Mouse (Mus musculus): ENCODE results near the gene Pcdh9.

Gene Pcdh9

GRCm38 (mm10) chr14:93794530-93794929 lies 95.9 kb downstream of the Pcdh9 start:
- DNase-seq (ENCODE audit: low spot score in 2 of 2) = no peak

GRCm38 (mm10) chr14:93786234-93786633 lies 104.2 kb downstream of the Pcdh9 start:
- no peak for DNase-seq (ENCODE audit: low spot score in 2 of 2)

- DNase-seq (ENCODE audit: low spot score in 2 of 2) = no peak
Measured at GRCm38 (mm10) chr14:93785031-93785430, 105.4 kb downstream of the Pcdh9 start.

- no peak for DNase-seq (ENCODE audit: low spot score in 2 of 2)
Measured at GRCm38 (mm10) chr14:93762855-93763254, 127.6 kb downstream of the Pcdh9 start.

GRCm38 (mm10) chr14:93734077-93734673 lies 156.3 kb downstream of the Pcdh9 start:
- no peak for DNase-seq (ENCODE audit: low spot score in 2 of 2)

GRCm38 (mm10) chr14:93725798-93726197 lies 164.7 kb downstream of the Pcdh9 start:
- DNase-seq (ENCODE audit: low spot score in 2 of 2) = no peak

GRCm38 (mm10) chr14:93719208-93719607 lies 171.3 kb downstream of the Pcdh9 start:
- DNase-seq (ENCODE audit: low spot score in 2 of 2) = no peak

GRCm38 (mm10) chr14:93713250-93713935 lies 177.1 kb downstream of the Pcdh9 start:
- no peak for DNase-seq (ENCODE audit: low spot score in 2 of 2)

GRCm38 (mm10) chr14:93708651-93709050 lies 181.8 kb downstream of the Pcdh9 start:
- DNase-seq (ENCODE audit: low spot score in 2 of 2) = no peak

GRCm38 (mm10) chr14:93701385-93702101 lies 188.9 kb downstream of the Pcdh9 start:
- no peak for DNase-seq (ENCODE audit: low spot score in 2 of 2)

- no peak for DNase-seq (ENCODE audit: low spot score in 2 of 2)
Measured at GRCm38 (mm10) chr14:93700916-93701315, 189.6 kb downstream of the Pcdh9 start.

GRCm38 (mm10) chr14:93684641-93685040 lies 205.8 kb downstream of the Pcdh9 start:
- no peak for DNase-seq (ENCODE audit: low spot score in 2 of 2)

GRCm38 (mm10) chr14:93675273-93676068 lies 215.0 kb downstream of the Pcdh9 start:
- no peak for DNase-seq (ENCODE audit: low spot score in 2 of 2)

- no peak for DNase-seq (ENCODE audit: low spot score in 2 of 2)
Measured at GRCm38 (mm10) chr14:93653986-93654757, 236.3 kb downstream of the Pcdh9 start.

GRCm38 (mm10) chr14:93627241-93627640 lies 263.2 kb downstream of the Pcdh9 start:
- no peak for DNase-seq (ENCODE audit: low spot score in 2 of 2)

- DNase-seq (ENCODE audit: low spot score in 2 of 2) = no peak
Measured at GRCm38 (mm10) chr14:93624144-93624543, 266.3 kb downstream of the Pcdh9 start.

GRCm38 (mm10) chr14:93621211-93621610 lies 269.3 kb downstream of the Pcdh9 start:
- no peak for DNase-seq (ENCODE audit: low spot score in 2 of 2)

GRCm38 (mm10) chr14:93607546-93607945 lies 282.9 kb downstream of the Pcdh9 start:
- no peak for DNase-seq (ENCODE audit: low spot score in 2 of 2)

- no peak for DNase-seq (ENCODE audit: low spot score in 2 of 2)
Measured at GRCm38 (mm10) chr14:93599997-93600396, 290.5 kb downstream of the Pcdh9 start.

GRCm38 (mm10) chr14:93585432-93586024 lies 305.0 kb downstream of the Pcdh9 start:
- no peak for DNase-seq (ENCODE audit: low spot score in 2 of 2)

- no peak for DNase-seq (ENCODE audit: low spot score in 2 of 2)
Measured at GRCm38 (mm10) chr14:93564361-93564760, 326.1 kb downstream of the Pcdh9 start.

Data from spleen, postnatal 36 days (tissue).